Mouse (Mus musculus) erythroblast, embryonic 14.5 days (primary cell): ENCODE results near the gene Gspt1.

Experiments
- GATA1 ChIP-seq: IDR thresholded peaks from 2 replicates; pipeline ENCODE4 v1.6.1; 2012; ENCODE audit warnings: low read length, inconsistent platforms, mixed read lengths
- TAL1 ChIP-seq: IDR thresholded peaks from 3 replicates; pipeline ENCODE4 v1.6.1; 2012; ENCODE audit warnings: low read length, inconsistent platforms, mixed read lengths

DNA sequence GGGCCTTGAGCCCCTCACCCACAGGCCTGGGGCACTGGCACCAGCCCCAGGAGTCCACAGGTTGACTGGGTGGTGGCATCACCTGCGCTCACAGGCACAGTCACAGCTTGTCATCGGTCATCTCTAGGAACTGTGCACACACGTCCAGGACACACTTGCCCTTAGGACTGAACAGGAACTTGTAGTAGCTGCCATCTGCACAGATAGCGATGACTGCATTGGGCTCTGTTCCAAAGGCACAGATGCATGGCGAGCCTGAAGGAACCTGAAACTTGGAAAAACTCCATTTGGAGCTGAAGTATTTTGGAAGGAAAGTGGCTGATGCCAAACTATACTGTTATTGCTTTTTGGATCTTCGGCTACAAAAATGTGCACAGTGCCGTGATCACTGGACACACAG is 64.0 kb downstream of the Gspt1 start:
- TF ChIP-seq GATA1 (no peak), TAL1 (no peak)
